Mouse (Mus musculus) liver, embryonic 14.5 days (tissue): ENCODE results near the gene Larp7. TPM values are rescaled to one million over a fixed set of nuclear protein-coding genes. Genes with fewer than 3 reads are reported as not detected.

Experiments used
- ATAC-seq: fragments of 200-750 bp; cut with Nextera tagmentation; 2 replicates; pipeline ENCODE4 v1.8.0; 2017; ENCODE audit warnings: moderate number of reproducible peaks, mild to moderate bottlenecking, moderate library complexity; ENCODE audit not compliant: insufficient read depth
- DNase-seq, 3 experiments: peaks; one replicate each; pipeline ENCODE4 v3.0.0-alpha.2; 2012 to 2013; ENCODE audit warnings: low read depth in 3 of 3, low spot score in 3 of 3
- H3K27ac ChIP-seq: fragments of 300-500 bp; sonication (generic); 2 replicates; pipeline ENCODE4 v1.5.1; 2014; ENCODE audit warnings: moderate library complexity, mild to moderate bottlenecking, control low read depth, inconsistent platforms
- H3K27me3 ChIP-seq: fragments of 300-500 bp; sonication (generic); 2 replicates; pipeline ENCODE4 v1.6.1; 2014; ENCODE audit warnings: mild to moderate bottlenecking, low read length, moderate library complexity; ENCODE audit not compliant: control insufficient read depth, insufficient read depth
- H3K36me3 ChIP-seq: fragments of 300-500 bp; sonication (generic); replicated peaks from 2 replicates; pipeline ENCODE4 v1.6.1; 2014; ENCODE audit warnings: low read depth; ENCODE audit not compliant: control insufficient read depth, insufficient read depth
- H3K4me1 ChIP-seq, 2 experiments: fragments of 200-500 bp in 1 of 2; fragments of 300-500 bp in 1 of 2; sonication (generic) in 1 of 2; replicated peaks; 2 replicates each; pipeline ENCODE4 v1.6.1; 2012 to 2014; ENCODE audit warnings: antibody characterized with exemption in 1 of 2, inconsistent platforms in 1 of 2, low read length in 1 of 2; ENCODE audit not compliant: control insufficient read depth in 2 of 2, insufficient read depth in 2 of 2
- H3K4me2 ChIP-seq: fragments of 300-500 bp; sonication (generic); 2 replicates; pipeline ENCODE4 v1.6.1; 2014; ENCODE audit warnings: low read depth, mild to moderate bottlenecking, control low read depth, moderate library complexity
- H3K4me3 ChIP-seq, 2 experiments: fragments of 200-500 bp in 1 of 2; fragments of 300-500 bp in 1 of 2; sonication (generic) in 1 of 2; 2 replicates each; pipeline ENCODE4 v1.5.1; 2012 to 2014; ENCODE audit warnings: low read depth in 2 of 2, low read length in 2 of 2, mild to moderate bottlenecking in 2 of 2, control low read depth in 1 of 2, inconsistent platforms in 1 of 2, moderate library complexity in 1 of 2; ENCODE audit not compliant: insufficient read depth in 1 of 2
- H3K9ac ChIP-seq: fragments of 300-500 bp; sonication (generic); replicated peaks from 2 replicates; pipeline ENCODE4 v1.6.1; 2014; ENCODE audit warnings: mild to moderate bottlenecking, control low read depth, moderate library complexity
- H3K9me3 ChIP-seq: fragments of 300-500 bp; sonication (generic); 2 replicates; pipeline ENCODE4 v1.6.1; 2016; ENCODE audit warnings: low read length, mixed read lengths; ENCODE audit not compliant: control insufficient read depth
- CTCF ChIP-seq: IDR thresholded peaks from 2 replicates; pipeline ENCODE4 v1.5.1; 2016; ENCODE audit warnings: antibody characterized with exemption, low read depth, control low read depth
- EP300 ChIP-seq: IDR thresholded peaks from 2 replicates; pipeline ENCODE4 v1.6.1; 2016; ENCODE audit warnings: antibody characterized with exemption, low read depth
- WGBS: fragments of 180-500 bp; shearing (Covaris S2); extraction: QIAGEN DNeasy Blood & Tissue Kit; methylation state at CpG from one replicate; pipeline ENCODE4 v1.1.7; 2014; ENCODE audit not compliant: insufficient replicate concordance; 5-methylcytosine and 5-hydroxymethylcytosine counted together
- polyA plus RNA-seq, 2 experiments: library from polyadenylated mRNA; depleted of rRNA in 1 of 2; stranded (reverse) in 1 of 2; unstranded in 1 of 2; fragments of >200 nt; fragmentation: Nextera tagmentation in 1 of 2; extraction: Ambion mirVana in 1 of 2; gene quantifications; 2 replicates each; pipeline versions ENCODE4 v1.2.1 to v1.2.3; 2012 to 2014

Larp7 gene
- polyA plus RNA-seq, 2 experiments = 22.4 to 33.3 TPM

DNA sequence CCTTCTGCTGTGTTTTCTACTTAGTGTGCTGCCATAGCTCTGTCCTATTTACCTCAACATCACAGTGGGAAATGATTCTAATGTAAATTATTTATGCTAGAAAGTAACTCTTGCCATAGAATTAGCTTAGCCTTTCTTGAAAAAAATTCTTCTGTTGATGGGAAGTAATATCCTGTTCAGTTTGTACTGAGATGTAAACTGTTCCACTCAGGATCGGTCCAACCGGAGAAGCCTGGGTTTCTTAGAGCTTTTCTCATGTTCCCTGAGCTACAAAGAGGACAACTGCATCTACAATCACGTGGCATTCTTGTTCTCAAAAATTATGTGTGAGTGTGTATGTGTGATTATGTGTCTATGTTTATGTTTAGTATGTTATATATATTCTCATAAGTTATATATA is 23.9 kb downstream of the Larp7 start:
- H3K4me3 ChIP-seq = no peak overlapping the region
- H3K27me3 ChIP-seq = no peaks in the 10 kb centered on the region
- H3K27ac ChIP-seq = no peak overlapping the region
- WGBS = 75% methylated on average over 3 of the region's 3 CpGs
- DNase-seq (no peak), ATAC-seq (no peak)
- H3K4me2 ChIP-seq = no peak overlapping the region
- H3K9me3 ChIP-seq = no peaks in the 10 kb centered on the region
- H3K36me3 ChIP-seq = no peaks in the 10 kb centered on the region
- H3K9ac ChIP-seq = no peak overlapping the region
- TF ChIP-seq CTCF (no peak), EP300 (no peak)
- H3K4me1 ChIP-seq = no peaks in the 10 kb centered on the region

DNA sequence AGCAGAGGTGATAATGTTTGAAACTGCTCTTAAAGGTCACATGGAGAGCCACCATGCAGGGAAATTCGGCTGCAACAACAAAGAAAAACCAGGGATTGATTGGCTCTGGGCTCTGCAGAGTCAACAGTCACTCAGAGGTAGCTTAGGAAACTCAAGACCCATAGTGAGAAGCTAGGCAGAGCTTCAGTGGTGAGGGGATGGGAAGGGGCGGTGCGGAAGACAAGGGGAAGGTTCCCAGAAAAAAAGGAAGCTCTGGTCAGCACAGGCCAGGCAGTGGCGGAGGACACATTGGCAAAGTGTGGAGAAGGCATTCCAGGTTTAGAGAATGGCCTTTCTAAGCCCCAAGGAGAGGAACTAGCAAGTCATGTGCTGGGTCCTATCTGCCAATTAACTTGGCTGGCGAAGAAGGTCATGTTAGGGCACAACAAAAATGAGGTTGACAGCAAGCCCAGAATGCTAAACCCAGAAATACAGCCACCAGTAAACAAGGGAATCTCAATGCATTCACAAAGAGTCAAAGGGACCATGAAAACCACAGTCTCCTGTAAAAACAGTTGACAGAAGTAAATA is 25.6 kb downstream of the Larp7 start:
- no peak for ATAC-seq
- TF ChIP-seq EP300 = no peak
- TF ChIP-seq CTCF = no peak

DNA sequence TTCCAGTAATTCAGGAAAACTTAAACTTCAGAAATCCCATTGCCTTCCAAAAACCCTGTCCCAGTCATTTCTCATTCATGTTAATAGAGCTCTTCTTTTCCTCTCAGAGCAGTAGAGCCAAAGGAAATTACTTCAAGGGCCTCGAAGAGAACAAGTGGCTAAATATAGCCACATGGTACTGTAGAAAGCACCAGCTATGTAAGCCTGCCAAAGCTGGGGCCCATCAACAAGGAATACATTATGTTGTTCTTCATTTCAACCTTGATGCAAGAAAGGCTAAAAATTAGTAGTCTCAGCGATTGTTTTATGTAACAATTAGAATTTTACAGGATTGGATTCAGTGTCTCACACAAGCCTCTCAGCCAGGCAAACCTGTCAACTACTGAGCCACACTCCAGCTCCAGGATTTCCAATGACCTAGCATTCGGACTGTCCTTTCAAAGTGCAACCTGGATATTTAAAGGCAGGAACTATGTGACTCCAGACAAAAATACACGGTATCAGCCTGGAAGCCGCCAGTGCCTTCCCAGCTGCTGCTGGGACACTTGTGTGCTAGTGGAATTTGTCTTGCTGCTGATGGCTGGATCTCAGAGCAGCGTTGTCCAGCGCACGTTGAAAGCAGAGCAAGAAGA is 27.8 kb downstream of the Larp7 start:
- Histone ChIP-seq H3K27me3 (no peaks in the 10 kb centered on the region), H3K4me2 (no peak overlapping the region), H3K36me3 (no peaks in the 10 kb centered on the region), H3K9me3 (no peaks in the 10 kb centered on the region), H3K9ac (no peak overlapping the region), H3K27ac (no peak overlapping the region), H3K4me3 (no peak overlapping the region), H3K4me1 (no peaks in the 10 kb centered on the region)
- DNase-seq (no peak), ATAC-seq (no peak)
- TF ChIP-seq EP300 (no peak), CTCF (no peak)
- 58% methylated on average over 8 of the region's 8 CpGs for WGBS

More for the DNA sequence above, 25.6 kb downstream of the Larp7 start:
- no peaks in the 10 kb centered on the region for H3K4me1 ChIP-seq
- 52% methylated on average over 5 of the region's 5 CpGs for WGBS
- no peak overlapping the region for H3K9ac ChIP-seq
- H3K27ac ChIP-seq = no peak overlapping the region
- H3K4me3 ChIP-seq = no peak overlapping the region
- H3K36me3 ChIP-seq = no peaks in the 10 kb centered on the region
- no peak overlapping the region for H3K4me2 ChIP-seq
- no peak for DNase-seq
- no peaks in the 10 kb centered on the region for H3K9me3 ChIP-seq
- no peaks in the 10 kb centered on the region for H3K27me3 ChIP-seq

- Histone ChIP-seq H3K4me2 (no peak overlapping the region), H3K9me3 (no peaks in the 10 kb centered on the region), H3K4me1 (no peaks in the 10 kb centered on the region), H3K4me3 (no peak overlapping the region), H3K9ac (no peak overlapping the region), H3K36me3 (no peaks in the 10 kb centered on the region), H3K27ac (no peak overlapping the region), H3K27me3 (no peaks in the 10 kb centered on the region)
- TF ChIP-seq EP300 (no peak), CTCF (no peak)
- 55% methylated on average over 10 of the region's 10 CpGs for WGBS
- no peak for DNase-seq
- no peak for ATAC-seq
Observed at GRCm38 (mm10) chr3:127521156-127521555, 32.0 kb downstream of the Larp7 start.

DNA sequence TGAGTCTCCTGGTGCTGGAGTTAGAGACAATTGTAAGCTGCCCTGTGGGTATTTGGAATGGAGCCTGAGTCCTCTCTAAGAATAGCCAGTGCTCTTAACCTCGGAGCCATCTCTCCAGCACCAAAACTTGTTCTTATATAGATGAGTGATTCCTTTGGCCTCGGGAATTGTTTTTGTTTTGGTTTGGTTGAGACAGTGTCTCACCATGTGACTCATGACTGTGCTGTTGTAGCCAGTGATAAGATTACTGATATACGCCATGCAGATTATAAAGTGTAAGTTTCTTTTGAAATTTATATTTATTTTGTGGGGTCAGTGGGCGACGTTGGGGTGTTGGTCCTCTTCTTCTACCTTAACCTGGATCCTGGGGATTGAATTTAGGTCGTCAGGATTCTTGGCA is 32.8 kb downstream of the Larp7 start:
- WGBS = 53% methylated on average over 6 of the region's 6 CpGs
- no peak for ATAC-seq
- Histone ChIP-seq H3K4me1 (no peaks in the 10 kb centered on the region), H3K4me3 (no peak overlapping the region), H3K4me2 (no peak overlapping the region), H3K9ac (no peak overlapping the region), H3K36me3 (no peaks in the 10 kb centered on the region), H3K9me3 (no peaks in the 10 kb centered on the region), H3K27me3 (no peaks in the 10 kb centered on the region), H3K27ac (no peak overlapping the region)
- TF ChIP-seq CTCF (no peak), EP300 (no peak)
- DNase-seq = no peak
